Mouse (Mus musculus) lung, postnatal 0 days (tissue): Measurements from ENCODE around the gene Sac3d1. TPM values are rescaled to one million over a fixed set of nuclear protein-coding genes. Genes with fewer than 3 reads are reported as not detected.

ENCODE experiments used
- ATAC-seq: fragments of 200-750 bp; cut with Nextera tagmentation; 2 replicates; pipeline ENCODE4 v1.8.0; 2017; ENCODE audit warnings: moderate library complexity
- DNase-seq: peaks from one replicate; pipeline ENCODE4 v3.0.0-alpha.2; 2016; ENCODE audit warnings: low spot score
- H3K27ac ChIP-seq: fragments of 300-500 bp; sonication (generic); 2 replicates; pipeline ENCODE4 v1.5.1; 2014; ENCODE audit warnings: antibody characterized with exemption, mild to moderate bottlenecking, low read length, mixed read lengths
- H3K27me3 ChIP-seq: fragments of 300-500 bp; sonication (generic); replicated peaks from 2 replicates; pipeline ENCODE4 v1.6.1; 2014; ENCODE audit warnings: low read length, mixed read lengths; ENCODE audit not compliant: insufficient read depth
- H3K36me3 ChIP-seq: fragments of 300-500 bp; sonication (generic); 2 replicates; pipeline ENCODE4 v1.6.1; 2014; ENCODE audit warnings: low read length, mixed read lengths; ENCODE audit not compliant: insufficient read depth
- H3K4me1 ChIP-seq: fragments of 300-500 bp; sonication (generic); 2 replicates; pipeline ENCODE4 v1.6.1; 2014; ENCODE audit warnings: antibody characterized with exemption, low read depth, low read length, mixed read lengths; ENCODE audit not compliant: insufficient read depth
- H3K4me2 ChIP-seq: fragments of 300-500 bp; sonication (generic); replicated peaks from 2 replicates; pipeline ENCODE4 v1.6.1; 2014; ENCODE audit warnings: low read depth, mild to moderate bottlenecking, low read length, moderate library complexity, mixed read lengths
- H3K4me3 ChIP-seq: fragments of 300-500 bp; sonication (generic); 2 replicates; pipeline ENCODE4 v1.5.1; 2014; ENCODE audit warnings: low read depth, low read length
- H3K9ac ChIP-seq: fragments of 300-500 bp; sonication (generic); replicated peaks from 2 replicates; pipeline ENCODE4 v1.6.1; 2014; ENCODE audit warnings: low read depth, mild to moderate bottlenecking
- H3K9me3 ChIP-seq: fragments of 300-500 bp; sonication (generic); 2 replicates; pipeline ENCODE4 v1.6.1; 2016; ENCODE audit warnings: low read length, mixed read lengths
- CTCF ChIP-seq: IDR thresholded peaks from 2 replicates; pipeline ENCODE4 v1.5.1; 2016; ENCODE audit warnings: antibody characterized with exemption, mild to moderate bottlenecking
- EP300 ChIP-seq: IDR thresholded peaks from 2 replicates; pipeline ENCODE4 v1.6.1; 2016; ENCODE audit warnings: antibody characterized with exemption, mild to moderate bottlenecking, control low read depth
- WGBS: fragments of 180-500 bp; shearing (Covaris S2); extraction: QIAGEN DNeasy Blood & Tissue Kit; methylation state at CpG from one replicate; pipeline ENCODE4 v1.1.7; 2014; 5-methylcytosine and 5-hydroxymethylcytosine counted together
- polyA plus RNA-seq: library from polyadenylated mRNA; unstranded; fragments of >200 nt; fragmentation: Nextera tagmentation; extraction: Ambion mirVana; gene quantifications from 2 replicates; pipeline ENCODE4 v1.2.1, GENCODE M21; 2015

Sac3d1 gene
- polyA plus RNA-seq: 22.3 and 24.5 TPM in 2 replicates

DNA sequence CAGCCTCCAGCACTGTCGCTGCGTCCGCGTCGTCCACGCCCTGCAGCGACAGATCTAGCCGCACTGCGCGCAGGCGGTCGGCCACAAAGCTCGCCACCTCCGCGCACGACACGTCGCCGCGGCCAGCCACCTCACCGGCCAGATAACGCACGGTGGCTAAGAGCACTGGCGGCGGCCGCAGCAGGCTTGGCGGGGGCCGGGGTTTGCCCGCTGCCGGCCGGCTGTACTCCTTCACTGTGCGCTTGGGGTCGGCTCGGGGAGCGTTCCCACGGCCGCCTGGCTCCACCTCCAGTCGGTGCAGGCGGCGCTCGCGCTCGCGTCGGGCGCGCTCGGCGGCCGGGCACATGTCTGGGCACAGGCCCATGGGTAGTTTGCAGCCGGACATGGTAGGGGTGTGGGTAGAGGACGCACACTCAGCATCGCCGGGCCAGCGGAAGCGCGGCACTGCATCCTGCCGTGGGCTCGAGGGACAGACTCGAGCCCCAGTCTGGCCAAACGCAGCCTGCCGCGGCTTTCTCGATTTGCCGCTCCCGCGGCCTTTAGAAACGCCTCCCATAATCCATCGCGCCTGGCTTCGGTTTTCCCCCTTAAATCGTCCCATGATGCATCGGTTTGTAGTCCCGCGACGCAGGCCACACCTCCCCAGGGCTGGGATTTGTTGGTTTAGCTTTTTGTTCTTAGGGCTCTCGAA lies at the start of gene Sac3d1:
TSS of gene Sac3d1 (minus strand) at position 665 of the 691 bp plus-strand sequence.
- WGBS: under 1% methylated on average over 69 of the region's 77 CpGs

DNA sequence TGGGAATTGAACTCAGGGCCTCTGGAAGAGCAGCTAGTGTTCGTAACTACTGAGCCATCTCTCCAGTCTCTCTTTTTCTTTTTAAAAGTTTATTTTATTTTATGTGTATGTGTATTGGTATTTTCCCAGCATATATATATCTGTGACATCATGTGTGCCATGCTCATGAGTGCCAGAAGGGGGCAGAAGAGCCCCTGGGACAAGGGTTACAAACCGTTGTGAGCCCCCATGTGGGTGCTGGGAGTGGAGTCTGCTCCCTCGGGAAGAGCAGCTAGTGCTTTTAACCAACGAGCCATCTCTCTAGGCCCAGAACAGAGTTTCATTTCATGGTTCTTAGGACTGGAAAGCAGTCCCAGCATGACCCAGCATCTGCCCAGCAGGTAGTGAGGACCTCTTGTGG lies 48.3 kb upstream of the Sac3d1 start:
- H3K4me2 ChIP-seq: no peak overlapping the region
- WGBS: 67% methylated on average over 4 of the region's 4 CpGs

More for the DNA sequence above, at the start of gene Sac3d1:
- TF ChIP-seq CTCF (peak; percentile 27), EP300 (peak; percentile 51; the same call in 1 of the 2 replicates)
- no peaks in the 10 kb centered on the region for H3K4me1 ChIP-seq
- H3K27ac ChIP-seq: peak within 1 kb of the TSS; percentile 92
- no peaks in the 10 kb centered on the region for H3K9me3 ChIP-seq
- ATAC-seq (peak; percentile 92), DNase-seq (peak; percentile 96)
- H3K27me3 ChIP-seq: no peaks in the 10 kb centered on the region
- H3K4me3 ChIP-seq: peak within 1 kb of the TSS; percentile 75
- peak within 1 kb of the TSS; percentile 98 for H3K4me2 ChIP-seq
- H3K9ac ChIP-seq: peak within 1 kb of the TSS; percentile 58
- no peaks in the 10 kb centered on the region for H3K36me3 ChIP-seq

DNA sequence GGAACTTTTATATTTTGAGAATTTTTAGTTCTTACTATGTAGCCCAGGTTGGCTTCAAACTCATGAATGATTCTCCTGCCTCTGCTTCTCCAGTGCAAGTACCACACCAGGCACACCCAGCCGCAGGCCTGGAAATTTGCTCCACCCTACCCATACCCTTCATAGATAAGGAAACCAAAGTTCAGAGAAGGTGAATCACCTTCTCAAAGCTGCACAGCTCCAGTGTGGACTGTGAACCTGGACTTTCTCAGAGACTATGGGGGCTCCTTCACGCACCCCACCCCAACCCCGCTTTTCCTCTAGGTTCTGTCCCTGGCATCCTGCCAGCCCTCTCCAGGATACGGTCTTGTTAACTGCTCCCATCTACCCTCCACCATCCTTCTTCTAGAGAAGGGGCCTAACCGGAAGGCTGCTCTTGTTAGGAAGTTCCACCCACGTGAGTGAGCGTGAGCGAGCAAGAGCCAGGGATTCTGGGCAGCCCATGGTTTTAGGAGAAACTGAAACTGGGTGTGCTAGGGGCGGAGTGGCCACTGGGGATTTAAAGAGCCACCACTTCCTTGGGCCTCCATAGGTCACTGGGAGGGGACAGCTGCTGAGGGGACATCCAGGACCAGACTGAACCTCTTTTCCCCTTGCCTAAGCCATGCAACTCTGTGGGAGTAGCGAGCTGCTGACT lies 45.6 kb upstream of the Sac3d1 start:
- no peak overlapping the region for H3K27ac ChIP-seq
- peak; percentile 72 for ATAC-seq
- H3K9me3 ChIP-seq: no peaks in the 10 kb centered on the region
- TF ChIP-seq EP300: no peak
- TF ChIP-seq CTCF: 0 out of 2 replicates have a peak, but pooled peaks have one; percentile 7
- H3K4me3 ChIP-seq: no peak overlapping the region
- H3K4me2 ChIP-seq: peak overlapping the region; percentile 33; the same call in 1 of the 2 replicates
- no peaks in the 10 kb centered on the region for H3K4me1 ChIP-seq
- DNase-seq: peak; percentile 53
- no peak overlapping the region for H3K9ac ChIP-seq
- H3K27me3 ChIP-seq: no peaks in the 10 kb centered on the region
- 36% methylated on average over 10 of the region's 10 CpGs for WGBS
- no peaks in the 10 kb centered on the region for H3K36me3 ChIP-seq

More for the DNA sequence above, 48.3 kb upstream of the Sac3d1 start:
- Histone ChIP-seq H3K27me3 (no peaks in the 10 kb centered on the region), H3K27ac (no peak overlapping the region), H3K36me3 (no peaks in the 10 kb centered on the region), H3K4me1 (no peaks in the 10 kb centered on the region), H3K9ac (no peak overlapping the region), H3K9me3 (no peaks in the 10 kb centered on the region), H3K4me3 (no peak overlapping the region)
- ATAC-seq (no peak), DNase-seq (no peak)
- no peak for TF ChIP-seq EP300
- TF ChIP-seq CTCF: peak; percentile 26

DNA sequence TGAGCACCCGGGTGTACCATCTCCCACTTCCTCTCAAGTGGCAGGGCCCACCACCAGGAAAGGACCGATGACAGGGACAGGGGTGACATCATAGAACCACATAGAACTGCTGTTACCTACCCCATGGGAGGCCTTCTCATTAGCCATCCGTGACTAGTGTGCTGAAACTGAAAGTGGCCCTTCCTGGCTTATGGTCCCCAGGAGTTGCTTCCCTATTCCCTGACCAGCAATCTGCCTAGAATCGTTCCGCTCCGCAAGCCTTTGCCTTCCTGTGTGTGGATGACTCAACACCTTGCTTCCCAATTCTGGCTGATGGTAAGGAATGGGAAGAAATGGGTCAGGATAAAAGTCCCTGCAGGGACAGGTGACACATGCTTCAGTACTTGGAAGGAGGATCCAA lies 38.8 kb upstream of the Sac3d1 start:
- Histone ChIP-seq H3K9ac (no peak overlapping the region), H3K4me2 (no peak overlapping the region), H3K4me1 (no peaks in the 10 kb centered on the region), H3K9me3 (no peaks in the 10 kb centered on the region), H3K36me3 (no peaks in the 10 kb centered on the region), H3K27me3 (no peaks in the 10 kb centered on the region), H3K4me3 (no peak overlapping the region), H3K27ac (no peak overlapping the region)
- no peak for TF ChIP-seq EP300
- TF ChIP-seq CTCF: no peak
- whole genome bisulfite sequencing: 52% methylated on average over 6 of the region's 6 CpGs
- ATAC-seq (peak; percentile 32; the same call in 1 of the 2 replicates), DNase-seq (no peak)

DNA sequence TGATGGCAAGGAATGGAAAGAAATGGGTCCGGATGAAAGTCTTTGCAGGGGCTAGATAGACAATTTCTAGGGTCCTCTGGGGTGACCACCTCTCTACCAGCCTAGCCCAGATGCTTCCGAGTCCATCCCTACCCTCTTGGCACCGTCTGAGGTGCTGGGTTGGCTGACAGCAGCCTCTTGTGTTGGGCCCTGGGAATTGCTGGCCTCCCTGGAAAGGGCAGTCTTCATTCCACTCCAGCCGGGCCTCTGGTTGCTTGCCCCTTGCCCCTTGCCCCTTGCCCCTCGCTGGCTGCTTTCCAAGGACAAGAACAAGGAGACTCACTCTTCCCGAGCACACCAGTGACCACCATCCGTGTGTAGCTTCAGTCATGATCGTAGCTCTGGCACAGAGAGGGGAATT lies 37.9 kb upstream of the Sac3d1 start:
- no peak overlapping the region for H3K4me3 ChIP-seq
- H3K4me2 ChIP-seq: no peak overlapping the region
- H3K9ac ChIP-seq: no peak overlapping the region
- no peaks in the 10 kb centered on the region for H3K36me3 ChIP-seq
- whole genome bisulfite sequencing: 61% methylated on average over 8 of the region's 8 CpGs
- no peaks in the 10 kb centered on the region for H3K9me3 ChIP-seq
- H3K4me1 ChIP-seq: no peaks in the 10 kb centered on the region
- H3K27ac ChIP-seq: no peak overlapping the region
- TF ChIP-seq CTCF (peak; percentile 32; the same call in 1 of the 2 replicates), EP300 (no peak)
- no peaks in the 10 kb centered on the region for H3K27me3 ChIP-seq
- DNase-seq: no peak
- ATAC-seq: no peak

DNA sequence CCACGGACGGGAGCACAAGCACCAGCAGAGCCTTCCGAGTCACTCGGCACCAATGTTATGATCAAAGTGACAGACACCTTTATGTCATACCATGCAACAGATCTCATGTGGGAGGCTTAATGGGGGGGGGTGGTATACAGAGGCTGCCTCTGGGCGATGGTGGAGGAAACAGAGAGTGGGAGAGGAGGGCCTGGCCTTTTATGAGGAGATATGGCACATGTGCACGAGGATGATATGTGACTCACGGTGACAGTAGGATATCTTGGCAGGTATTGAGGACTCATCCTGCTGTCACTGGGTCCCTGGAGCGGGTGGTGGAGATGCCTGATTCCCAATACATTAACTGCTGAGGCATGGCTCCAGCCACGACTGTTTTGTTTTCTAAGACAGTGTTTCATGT lies 36.7 kb upstream of the Sac3d1 start:
- H3K27ac ChIP-seq: no peak overlapping the region

More for the DNA sequence above, 36.7 kb upstream of the Sac3d1 start:
- ATAC-seq (no peak), DNase-seq (no peak)
- WGBS: 81% methylated on average over 9 of the region's 9 CpGs
- no peak overlapping the region for H3K4me3 ChIP-seq
- H3K36me3 ChIP-seq: no peaks in the 10 kb centered on the region
- no peaks in the 10 kb centered on the region for H3K4me1 ChIP-seq
- no peak overlapping the region for H3K4me2 ChIP-seq
- H3K9me3 ChIP-seq: no peaks in the 10 kb centered on the region
- H3K27me3 ChIP-seq: no peaks in the 10 kb centered on the region
- H3K9ac ChIP-seq: no peak overlapping the region
- no peak for TF ChIP-seq EP300
- TF ChIP-seq CTCF: no peak
